Mouse (Mus musculus) right cerebral cortex, postnatal 36 days (tissue): ENCODE results near the gene Fkbp1b.
"Not testable (repeated sequence)": the region's sequence is repeated elsewhere in the genome, so short reads cannot be mapped to it uniquely, and the experiment has no call there.

Source experiments
- DNase-seq, 2 experiments: peaks; one replicate each; pipeline ENCODE4 v3.0.0; 2022; ENCODE audit warnings: low spot score in 2 of 2, mixed read lengths in 1 of 2

Gene Fkbp1b

DNA sequence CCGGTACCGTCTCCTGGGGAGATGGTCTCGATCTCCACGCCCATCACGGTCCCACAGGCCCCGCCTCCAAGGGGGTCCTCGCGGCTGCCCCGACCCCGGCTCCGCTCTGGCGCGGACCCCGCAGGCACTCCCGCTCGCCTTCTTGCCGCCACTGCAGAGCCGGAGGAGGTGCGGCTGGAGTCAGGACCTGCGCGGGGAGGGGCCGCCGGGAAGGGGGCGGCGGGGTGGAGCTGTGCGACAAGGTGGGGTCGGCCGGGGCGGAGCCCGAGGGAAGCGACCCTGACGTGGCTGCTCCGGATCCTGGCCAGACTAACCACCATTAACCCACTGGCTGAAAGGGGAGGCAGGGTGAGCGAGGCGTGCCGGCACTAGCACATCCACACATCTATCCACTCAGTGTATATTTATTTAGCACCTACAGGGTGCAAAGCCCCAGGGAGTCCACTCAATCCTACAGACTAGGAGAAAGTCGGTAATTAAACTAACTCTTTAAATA, at the start of gene Fkbp1b:
Gene Fkbp1b, minus strand, starts transcription at position 200 of the 496 bp plus-strand sequence.
- DNase-seq, result no peak

DNA sequence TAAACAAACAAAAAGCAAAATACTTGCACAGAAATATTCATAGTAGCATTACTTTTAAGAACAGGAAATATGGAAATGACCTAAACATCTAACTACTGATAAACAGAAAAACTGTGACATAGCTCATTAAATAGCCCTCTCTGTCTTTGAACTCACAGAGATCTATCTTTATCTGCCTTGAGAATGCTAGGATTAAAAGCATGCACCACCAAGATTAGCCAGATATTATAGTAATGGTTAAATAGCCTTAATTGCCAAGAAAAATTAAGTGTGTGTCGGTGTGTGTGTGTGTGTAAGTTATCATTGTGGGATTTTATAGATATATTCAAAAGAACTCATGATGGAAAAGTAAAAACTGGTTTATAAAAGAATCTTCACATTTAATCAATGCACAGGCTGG, 48.5 kb upstream of the Fkbp1b start:
- DNase-seq, result no peak

DNA sequence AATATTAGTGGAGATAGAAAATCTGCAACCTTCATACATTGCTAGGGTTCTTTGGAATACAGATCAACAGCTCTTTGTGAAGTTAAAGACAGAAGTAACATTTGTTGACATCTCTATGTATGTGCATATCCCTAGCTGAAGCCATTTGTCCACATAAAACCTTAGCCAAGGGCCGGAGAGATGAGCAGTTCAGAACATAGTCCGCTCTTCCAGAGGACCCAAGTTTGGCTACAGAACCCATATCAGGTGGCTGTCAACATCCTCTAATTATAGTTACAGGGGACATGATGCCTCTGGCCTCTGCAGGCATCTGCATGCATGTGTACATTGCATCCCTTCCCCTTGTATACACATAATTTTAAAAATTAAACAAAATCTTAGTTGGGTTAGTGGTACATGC, 47.9 kb upstream of the Fkbp1b start:
- no peak for DNase-seq

DNA sequence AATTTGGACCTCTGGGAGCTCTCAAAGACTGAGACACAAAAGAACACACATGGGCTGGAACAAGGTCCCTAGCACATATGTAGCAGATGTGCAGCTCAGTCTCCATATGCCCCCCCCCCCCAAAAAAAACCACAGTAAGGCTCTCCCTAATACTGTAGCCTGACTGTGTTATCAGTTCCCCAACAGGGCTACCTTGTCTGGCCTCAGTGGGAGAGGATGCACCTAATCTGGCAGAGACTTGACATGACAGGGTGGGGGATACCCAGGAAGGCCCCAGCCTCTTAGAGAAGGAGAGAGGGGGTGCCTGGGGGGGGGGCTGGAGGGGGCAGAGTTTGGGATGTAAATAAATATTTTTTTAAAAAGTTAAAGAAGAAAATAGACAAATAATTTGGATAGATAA, 47.3 kb upstream of the Fkbp1b start:
- no peak for DNase-seq

DNA sequence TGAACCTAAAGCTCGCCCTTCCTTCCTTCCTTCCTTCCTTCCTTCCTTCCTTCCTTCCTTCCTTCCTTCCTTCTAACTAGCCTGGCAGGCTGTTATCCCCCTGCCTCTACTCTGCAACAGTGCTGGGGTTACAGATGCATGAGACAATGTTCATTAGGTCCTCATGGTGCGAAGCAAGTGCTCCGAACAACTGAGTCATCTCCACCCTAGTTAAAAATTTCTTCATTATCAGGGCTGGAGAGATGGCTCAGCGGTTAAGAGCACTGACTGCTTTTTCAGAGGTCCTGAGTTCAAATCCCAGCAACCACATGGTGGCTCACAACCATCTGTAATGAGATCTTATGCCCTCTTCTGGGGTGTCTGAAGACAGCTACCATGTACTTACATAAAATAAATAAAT, 45.2 kb upstream of the Fkbp1b start:
- DNase-seq, result not testable (repeated sequence)

DNA sequence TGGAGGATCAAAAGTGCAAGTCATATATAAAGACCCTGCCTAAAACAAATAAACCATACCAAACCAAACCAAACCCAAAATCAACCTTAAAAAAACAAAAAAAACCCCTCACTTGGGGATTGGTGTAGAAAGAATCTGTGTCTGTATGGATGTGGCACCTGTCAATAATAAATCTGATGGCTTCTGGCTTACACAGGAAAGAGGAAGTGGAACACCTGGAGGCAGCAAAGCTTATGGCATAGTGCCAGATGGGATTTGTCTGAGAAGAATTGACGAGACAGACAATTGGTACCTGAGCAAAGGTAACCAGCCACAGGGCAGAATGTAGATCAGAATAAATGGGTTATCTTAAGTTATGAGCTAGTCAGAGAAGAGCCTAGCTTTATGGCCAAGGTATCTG, 43.7 kb upstream of the Fkbp1b start:
- DNase-seq, result no peak

DNA sequence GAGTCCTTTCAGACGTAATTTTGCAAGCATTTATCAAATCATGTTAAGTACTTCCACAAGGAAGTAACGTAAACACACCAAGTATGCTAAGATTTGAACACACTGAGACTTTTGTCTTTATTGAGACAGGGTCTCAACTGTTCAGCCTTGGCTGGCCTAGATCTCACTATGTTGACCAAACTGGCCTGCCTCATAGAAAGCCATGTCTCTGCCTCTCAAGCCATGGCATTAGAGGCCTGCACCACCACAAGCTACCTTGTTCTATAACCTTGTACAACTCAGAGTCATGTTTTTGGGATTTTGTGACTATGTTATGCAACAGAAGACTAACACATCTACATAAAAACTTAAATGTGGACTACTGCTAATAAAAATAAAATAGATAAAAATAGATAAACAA, 40.7 kb upstream of the Fkbp1b start:
- no peak for DNase-seq

DNA sequence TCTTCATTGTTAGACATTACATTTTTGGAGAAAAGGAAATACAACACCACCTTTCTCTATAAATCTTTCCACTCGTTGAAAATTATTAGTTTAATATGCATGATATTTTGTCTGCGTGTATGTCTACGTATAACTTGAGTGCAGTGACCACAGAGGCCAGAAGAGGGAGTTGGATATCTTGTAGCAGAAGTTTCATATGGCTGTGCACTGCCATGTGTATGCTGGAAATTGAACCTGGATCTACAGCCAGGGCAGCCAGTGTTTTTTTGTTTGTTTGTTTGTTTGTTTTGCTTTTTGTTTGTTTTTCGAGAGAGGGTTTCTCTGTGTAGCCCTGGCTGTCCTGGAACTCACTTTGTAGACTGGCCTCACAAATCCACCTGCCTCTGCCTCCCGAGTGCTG, 37.7 kb upstream of the Fkbp1b start:
- DNase-seq, result no peak

DNA sequence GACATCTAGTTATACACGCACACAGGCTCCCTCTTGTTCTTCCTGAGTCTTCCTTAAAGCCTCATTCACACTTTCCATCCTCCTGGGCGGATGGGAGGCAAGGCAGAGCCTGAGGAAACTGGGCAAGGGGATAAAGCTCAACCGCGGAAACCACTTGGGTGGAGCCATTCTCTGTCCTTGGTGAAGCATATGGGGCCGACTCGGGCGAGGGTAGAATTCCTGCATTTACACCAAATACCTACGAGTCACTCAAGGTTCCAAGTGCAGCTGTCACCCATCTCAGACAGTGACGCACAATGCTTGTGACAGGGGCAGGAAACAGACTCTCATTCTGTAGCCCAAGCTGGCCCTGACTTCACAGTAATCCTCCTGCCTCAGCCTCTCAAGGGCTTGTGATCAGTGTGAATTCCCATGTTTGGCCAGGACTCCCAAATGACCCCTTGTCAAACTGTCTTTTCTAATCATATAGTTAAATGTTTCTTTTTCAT, 36.9 kb upstream of the Fkbp1b start:
- no peak for DNase-seq

DNA sequence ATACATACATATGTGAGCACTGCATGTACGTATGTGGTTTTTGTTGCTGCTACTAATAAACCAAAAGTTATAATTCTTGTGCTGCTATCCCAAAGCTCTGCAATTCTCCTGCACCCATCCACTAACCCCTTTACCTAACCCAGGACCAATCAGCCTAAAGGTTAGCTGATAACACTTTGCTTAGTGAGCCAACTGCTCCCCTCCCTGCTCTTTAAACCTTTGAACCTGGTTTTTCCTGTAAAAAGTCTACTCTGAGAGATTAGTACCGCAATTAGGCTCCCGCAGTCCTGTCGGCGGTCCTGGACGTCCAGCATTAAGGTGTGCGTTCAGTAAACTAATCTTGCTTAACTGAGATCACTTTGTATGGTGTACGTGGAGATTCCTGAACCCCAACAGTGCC, 34.2 kb upstream of the Fkbp1b start:
- no peak for DNase-seq

DNA sequence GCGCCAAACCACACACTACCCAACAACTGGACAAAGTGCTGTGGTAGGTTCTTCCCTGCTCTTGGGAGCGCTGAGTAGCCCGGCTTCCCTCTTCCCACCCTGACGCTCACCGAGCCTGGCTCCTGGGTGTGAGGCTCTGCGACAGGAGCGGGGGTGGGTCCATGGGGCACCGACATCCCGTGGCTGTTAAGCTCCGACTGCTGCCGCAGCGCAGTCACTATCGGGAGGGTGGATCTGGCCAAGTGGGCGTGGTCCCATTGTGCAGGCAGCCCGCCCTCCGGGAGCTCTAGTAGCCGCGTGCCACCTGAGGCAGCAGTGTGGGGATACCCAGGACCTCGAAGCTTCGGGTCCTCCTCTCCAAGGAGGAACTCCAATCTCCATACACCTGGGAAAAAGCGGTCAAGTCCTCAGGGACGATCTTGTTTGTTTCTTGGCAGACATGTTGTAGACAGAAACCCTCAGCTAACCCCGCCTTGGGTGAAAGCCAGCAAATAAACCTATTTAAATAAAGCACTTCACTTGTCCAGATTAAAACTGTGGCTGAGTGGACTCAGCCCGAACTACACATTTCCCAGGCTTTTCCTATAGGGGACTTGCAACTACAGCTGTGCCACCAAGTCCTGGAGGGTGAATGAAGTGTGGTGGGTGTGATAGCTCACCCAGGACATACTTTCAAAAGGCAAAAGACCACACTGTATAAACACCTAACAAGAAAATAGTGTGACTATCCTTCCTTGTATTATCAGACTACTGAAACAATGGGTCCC, 33.0 kb upstream of the Fkbp1b start, which contains the start of gene Mfsd2b:
Gene Mfsd2b, minus strand, starts transcription at position 199 of the 767 bp plus-strand sequence.
- DNase-seq, result peak in 1 of 2 experiments; percentile 29

DNA sequence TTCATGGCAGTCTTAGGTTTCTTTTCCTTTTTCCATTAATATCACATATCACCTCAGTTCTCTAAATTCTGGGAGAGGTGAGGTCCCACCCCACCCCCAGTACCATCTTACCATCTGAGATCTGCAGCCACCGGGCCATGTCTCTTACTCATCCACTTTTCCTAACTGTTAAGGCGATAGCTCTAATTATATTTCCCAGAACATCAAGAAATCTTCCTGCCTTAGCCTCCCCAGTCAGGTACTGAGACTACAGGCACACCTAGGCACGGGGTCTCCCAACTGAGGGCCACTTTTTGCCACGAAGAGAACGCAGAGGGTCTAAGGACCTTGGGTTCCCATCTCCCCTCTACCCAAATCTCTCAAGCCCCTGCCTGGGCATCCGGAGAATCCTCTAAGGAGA, 32.1 kb upstream of the Fkbp1b start:
- DNase-seq, result no peak

DNA sequence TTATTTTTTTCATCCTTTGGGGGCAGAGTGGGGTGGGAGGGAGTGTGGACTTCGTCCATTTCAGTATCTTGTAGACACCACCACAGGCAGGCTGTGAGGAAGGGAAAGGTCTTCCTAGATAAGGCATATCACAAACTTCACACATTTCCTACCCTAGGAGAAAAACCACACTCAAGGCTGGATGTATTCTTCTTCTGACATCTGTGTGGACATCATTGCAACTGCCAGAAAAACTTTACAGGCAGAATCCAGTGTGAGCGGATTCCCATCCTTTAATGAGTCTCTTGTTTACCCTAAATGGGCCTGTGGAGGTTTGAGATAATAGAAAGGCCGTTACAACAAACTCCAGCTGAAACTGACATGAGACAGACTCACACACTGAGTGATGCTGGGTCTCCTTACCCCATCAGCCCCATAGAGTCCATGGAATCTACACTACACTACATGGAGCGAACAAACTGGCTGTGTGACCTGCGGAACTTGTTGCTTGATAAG, 31.6 kb upstream of the Fkbp1b start:
- DNase-seq, result no peak

DNA sequence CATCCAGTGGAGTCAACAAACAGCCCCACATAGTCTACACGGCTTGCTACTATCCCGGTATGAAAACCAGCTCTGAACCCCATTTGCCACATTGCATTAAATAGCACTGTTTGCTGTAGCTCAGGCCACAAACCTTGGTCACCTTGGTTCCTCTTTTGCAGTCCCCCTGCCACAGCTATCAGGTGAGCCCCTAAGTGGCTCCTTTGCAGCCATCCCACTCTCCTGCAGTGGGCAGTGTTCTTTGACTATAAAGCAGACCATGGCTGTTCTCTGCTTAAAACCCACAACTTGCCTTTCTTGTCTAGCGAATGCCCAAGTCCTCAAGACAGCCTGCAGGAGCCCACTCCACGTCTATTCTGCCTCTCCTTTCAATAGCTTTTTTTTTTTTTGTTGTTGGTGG, 30.9 kb upstream of the Fkbp1b start:
- DNase-seq, result no peak

DNA sequence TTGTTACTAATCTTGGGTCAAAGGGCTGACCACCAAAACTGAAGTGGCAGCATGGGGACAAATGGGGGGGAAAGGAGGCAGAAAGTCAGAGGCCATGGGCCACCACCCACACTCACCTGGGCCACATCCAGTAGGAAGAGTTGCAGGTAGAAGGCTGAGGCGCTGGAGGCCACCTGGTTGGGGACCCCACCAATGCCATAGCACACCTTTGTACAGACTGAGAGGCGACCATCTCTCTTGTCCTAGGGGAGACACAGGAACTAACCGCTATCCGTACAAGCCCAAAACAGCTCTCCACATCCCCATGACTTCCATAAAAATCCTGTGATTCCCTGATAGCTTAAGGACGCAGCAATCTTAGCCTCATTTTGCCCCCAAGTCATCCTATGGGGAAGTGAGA, 29.9 kb upstream of the Fkbp1b start:
- no peak for DNase-seq

DNA sequence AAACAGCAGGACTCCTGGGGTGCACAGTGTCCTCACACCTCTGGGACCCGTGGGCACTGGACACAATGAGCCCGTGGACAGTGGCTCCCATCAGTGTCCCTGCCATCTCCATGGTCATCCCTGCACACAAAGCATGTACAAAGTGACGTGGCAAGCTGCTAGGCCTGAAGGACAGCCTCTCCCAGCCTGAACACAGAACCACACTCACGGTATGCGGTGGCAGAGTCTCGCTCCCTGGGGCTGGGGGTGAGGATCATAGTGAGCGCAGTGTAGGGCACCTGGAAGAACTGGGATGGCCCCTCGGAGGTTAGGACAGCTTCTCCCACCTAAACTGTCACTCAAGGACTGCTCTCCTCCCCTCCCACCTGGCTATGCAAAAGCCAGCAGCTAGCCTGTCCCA, 27.5 kb upstream of the Fkbp1b start:
- DNase-seq, result no peak

DNA sequence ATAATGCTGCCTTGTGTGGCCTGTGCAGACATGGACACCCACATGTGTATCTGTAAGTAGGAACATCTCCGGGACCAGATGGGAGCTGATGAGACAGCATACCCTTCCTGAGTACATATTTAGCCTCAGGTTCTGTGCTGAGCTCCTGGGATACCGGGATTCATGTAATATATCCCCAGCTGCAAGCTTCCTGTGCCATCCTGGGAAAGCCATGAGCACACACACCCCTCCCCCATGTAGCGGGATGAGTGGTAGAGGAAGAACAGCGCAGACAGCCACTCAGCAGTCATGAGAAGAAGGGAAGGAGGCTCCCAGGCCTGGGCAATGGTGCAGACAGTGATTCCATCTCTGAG, 22.9 kb upstream of the Fkbp1b start:
- peak; percentile 52 to 57 for DNase-seq

DNA sequence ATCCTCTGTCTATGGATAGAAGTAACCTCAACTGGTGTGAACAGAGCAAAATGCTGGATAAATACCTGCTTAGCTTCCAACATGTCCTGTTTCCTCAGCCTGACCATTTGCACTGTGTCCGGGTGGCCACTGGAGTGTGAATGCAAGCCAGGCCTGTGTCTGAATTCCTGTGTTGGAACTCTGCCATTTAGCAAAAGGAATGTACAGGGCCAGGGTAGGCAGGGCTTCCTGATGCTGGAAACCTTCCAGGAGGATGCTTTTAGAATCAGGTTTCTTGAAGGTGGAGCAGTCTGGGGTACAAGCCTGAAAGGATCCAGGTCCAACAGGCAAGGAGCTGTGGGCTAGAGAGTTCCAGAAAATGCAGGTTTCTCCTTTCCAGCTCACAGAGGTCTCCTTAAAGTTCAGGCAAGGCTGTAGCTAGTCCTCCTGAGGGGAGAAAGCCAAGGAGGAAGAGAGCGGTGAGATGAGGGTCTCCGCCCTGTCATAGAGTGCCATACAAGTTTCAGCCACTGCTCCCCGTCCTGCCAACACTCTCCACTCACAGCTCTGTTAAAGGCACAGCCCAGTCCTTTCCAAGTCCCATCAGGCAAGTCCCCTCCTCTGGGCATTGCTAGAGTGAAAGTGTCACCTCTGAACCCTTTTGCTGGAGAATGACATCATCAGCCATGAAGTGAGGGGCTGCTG, 22.4 kb upstream of the Fkbp1b start:
- no peak for DNase-seq

DNA sequence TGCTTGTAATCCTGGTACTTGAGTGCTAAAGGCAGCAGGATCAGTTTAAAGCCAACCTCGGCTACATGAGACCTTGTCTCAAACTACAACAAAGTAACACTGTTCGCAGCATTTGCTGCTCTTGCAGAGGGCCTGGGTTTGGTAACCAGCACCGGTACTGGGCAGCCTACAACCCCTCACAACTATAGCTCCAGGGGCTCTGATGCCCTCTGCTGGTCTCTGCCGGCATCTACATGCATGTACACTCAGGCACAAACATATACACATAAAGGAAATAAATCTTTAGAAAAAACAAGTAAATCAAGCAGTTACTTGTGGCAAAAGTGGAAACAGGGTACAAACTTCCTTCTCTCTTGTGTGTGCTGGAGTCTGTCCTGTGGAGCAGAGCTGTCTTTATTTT, 21.3 kb upstream of the Fkbp1b start:
- no peak for DNase-seq

DNA sequence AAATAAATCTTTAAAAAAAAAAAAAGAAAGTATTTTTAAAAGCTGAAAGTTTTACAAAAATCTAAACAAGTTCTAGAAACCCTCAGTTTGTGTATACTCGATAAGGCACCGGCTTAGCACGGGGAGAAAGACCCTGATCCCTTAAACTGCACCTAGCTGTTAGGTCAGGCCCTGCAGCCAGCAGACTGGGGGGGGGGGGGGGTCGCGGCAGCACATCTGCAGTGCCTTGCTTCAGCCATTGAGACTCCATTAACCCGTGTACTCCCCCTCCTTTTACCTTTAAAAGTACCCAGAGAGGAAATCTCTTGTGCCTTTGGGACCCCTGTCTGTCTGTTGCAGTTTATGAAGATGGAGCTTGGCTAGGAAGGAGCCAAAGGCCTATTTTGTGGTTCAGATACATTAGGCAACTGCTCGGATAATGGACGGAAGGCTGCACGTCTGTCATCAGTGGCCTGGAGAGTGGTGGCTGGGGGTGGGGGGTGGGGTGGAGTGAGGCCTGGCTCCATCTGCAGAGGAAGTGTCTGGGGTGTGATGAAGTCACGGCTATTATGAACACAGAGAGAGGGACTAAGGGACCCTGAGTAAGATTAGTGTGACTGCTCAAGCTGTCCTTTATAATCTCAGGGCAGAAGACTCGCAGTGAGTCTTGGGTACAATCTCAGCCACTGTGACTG, 18.0 kb upstream of the Fkbp1b start:
- DNase-seq, result no peak

DNA sequence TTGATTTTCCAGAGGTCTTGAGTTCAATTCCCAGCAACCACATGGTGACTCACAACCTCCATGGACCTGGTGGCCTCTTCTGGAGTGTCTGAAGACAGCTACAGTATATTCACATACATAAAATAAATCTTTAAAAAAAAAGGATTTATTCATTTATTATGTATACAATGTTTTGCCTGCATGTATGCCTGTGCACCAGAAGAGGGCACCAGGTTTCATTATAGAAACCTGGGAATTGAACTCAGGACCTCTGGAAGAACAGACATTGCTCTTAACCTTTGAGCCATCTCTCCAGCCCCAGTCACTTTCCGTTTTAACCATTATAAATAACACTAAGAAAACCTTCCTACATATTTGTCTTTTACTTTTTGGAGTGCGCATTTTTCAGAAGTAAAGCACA, 15.4 kb upstream of the Fkbp1b start:
- DNase-seq, result no peak

DNA sequence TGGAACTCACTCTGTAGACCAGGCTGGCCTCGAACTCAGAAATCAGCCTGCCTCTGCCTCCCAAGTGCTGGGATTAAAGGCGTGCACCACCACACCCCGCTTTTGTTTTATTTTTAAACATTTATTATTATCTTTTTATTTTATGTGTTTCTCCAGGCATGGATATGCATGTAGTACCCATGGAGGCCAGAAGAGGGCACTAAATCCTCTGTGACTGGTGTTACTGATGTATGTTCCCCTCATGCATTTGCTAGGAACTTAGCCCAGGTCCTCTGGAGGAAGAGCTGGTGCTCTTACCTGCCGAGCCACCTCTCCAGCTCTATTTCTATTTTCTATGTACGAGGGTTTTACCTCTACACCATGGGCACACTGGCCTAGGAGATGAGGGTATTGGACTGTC, 14.8 kb upstream of the Fkbp1b start:
- no peak for DNase-seq
